ENCODE assay signal across 7 mouse cellular contexts in the genomic region with DNA sequence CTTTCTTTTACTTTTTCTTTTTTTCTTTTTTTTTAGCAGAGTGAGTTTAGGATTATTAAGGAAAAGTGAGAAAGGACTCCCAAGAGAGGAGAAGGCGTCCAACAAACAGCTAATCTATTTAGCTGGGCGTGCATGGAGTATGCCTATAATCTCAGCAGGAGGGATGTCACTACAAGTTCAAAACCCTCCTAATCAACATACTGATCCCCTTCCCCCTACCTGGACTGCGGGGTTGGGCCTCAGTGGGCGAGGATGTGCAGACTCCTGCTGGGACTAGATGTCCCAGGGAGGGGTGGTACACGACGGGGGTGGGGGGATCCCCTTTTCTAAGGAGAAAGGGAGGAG. TPM values are rescaled to one million over a fixed set of nuclear protein-coding genes. Genes with fewer than 3 reads are reported as not detected.
A peak's percentile ranks its signal among the peaks of the same experiment; 100 is the strongest.
DNase-seq lines count a peak whose midpoint lies in the region; ATAC-seq and TF ChIP-seq lines count a peak whose summit lies in the region.

No protein-coding gene starts in this region.

- TF ChIP-seq POLR2A in embryonic fibroblast, embryonic 13.5 days (IDR thresholded peaks at IDR 0.05; ENCODE audit: low read depth, low read length), result no peak

- 5% methylated on average over 6 of the region's 6 CpGs for WGBS in liver, embryonic 14.5 days (ENCODE audit: insufficient replicate concordance)

- H3K9me3 ChIP-seq in liver, embryonic 14.5 days (ENCODE audit: control insufficient read depth, low read length), result no peaks in the 10 kb centered on the region

- TF ChIP-seq EP300 in liver, embryonic 14.5 days (IDR thresholded peaks at IDR 0.05; ENCODE audit: low read depth), result no peak

- no peaks in the 10 kb centered on the region for H3K36me3 ChIP-seq in liver, embryonic 14.5 days (replicated peaks; ENCODE audit: control insufficient read depth, insufficient read depth, low read depth)

- peak overlapping the region; percentile 48 for H3K9ac ChIP-seq in liver, embryonic 14.5 days (replicated peaks)

- TF ChIP-seq CTCF in embryonic fibroblast, embryonic 13.5 days (IDR thresholded peaks at IDR 0.05; ENCODE audit: borderline replicate concordance, insufficient read depth, low read length), result no peak
- no peak for TF ChIP-seq CTCF in liver, embryonic 14.5 days (IDR thresholded peaks at IDR 0.05; ENCODE audit: low read depth)

- H3K27me3 ChIP-seq in liver, embryonic 14.5 days (ENCODE audit: control insufficient read depth, insufficient read depth, low read length), result peaks cover 15% of the 10 kb centered on the region

- peak overlapping the region; percentile 51; the same call in 1 of the 2 replicates for H3K27ac ChIP-seq in embryonic fibroblast, embryonic 13.5 days (ENCODE audit: insufficient read depth, low read length)
- H3K27ac ChIP-seq in liver, embryonic 14.5 days, result no peak overlapping the region

- ATAC-seq in liver, embryonic 14.5 days (ENCODE audit: insufficient read depth), result no peak
- ATAC-seq in megakaryocyte-erythroid progenitor cell, adult 5-6 weeks (replicated peaks; ENCODE audit: low FRiP score, low TSS enrichment, poor library complexity, severe bottlenecking), result no peak

- H3K4me1 ChIP-seq in embryonic fibroblast, embryonic 13.5 days (ENCODE audit: control insufficient read depth, insufficient read depth, low read length), result no peaks in the 10 kb centered on the region
- peaks cover 9 to 18% of the 10 kb centered on the region in 2 experiments for H3K4me1 ChIP-seq in liver, embryonic 14.5 days (replicated peaks; ENCODE audit: control insufficient read depth in 2 of 2, insufficient read depth in 2 of 2, low read length in 1 of 2)

- DNase-seq in 3134 (ENCODE audit: extremely low read depth, insufficient read length, low spot score), result peak; percentile 74
- DNase-seq in 416B (ENCODE audit: low read depth), result peak; percentile 59
- no peak for DNase-seq in liver, embryonic 14.5 days (ENCODE audit: low read depth in 3 of 3, low spot score in 3 of 3)
- DNase-seq in adrenal gland, adult 8-10 months, result no peak
- DNase-seq in cerebellum, adult 9-10 months, result no peak

- peak overlapping the region; percentile 36 for H3K4me3 ChIP-seq in embryonic fibroblast, embryonic 13.5 days (ENCODE audit: insufficient read depth, low read length)
- peak overlapping the region; percentile 55 to 59 for H3K4me3 ChIP-seq in liver, embryonic 14.5 days (ENCODE audit: insufficient read depth in 1 of 2, low read depth in 2 of 2, low read length in 2 of 2)

- H3K4me2 ChIP-seq in liver, embryonic 14.5 days (ENCODE audit: low read depth), result peak overlapping the region; percentile 83

RNA-seq across cellular contexts. Expression of a gene that starts 0.3 kb away (rescaled TPM):
- 40.5 and 61.2 TPM in 2 replicates for polyA plus RNA-seq in embryonic fibroblast, embryonic 13.5 days (2011; ENCODE audit: insufficient read length, low read depth, missing spikeins)
- polyA plus RNA-seq in liver, embryonic 14.5 days (2012; rRNA removed), result 9.6 and 12.4 TPM in 2 replicates
- 1.6 and 2.8 TPM in 2 replicates for polyA plus RNA-seq in liver, embryonic 14.5 days (2014; fragmentation: Nextera tagmentation; extraction: Ambion mirVana)
- 1 to 10 TPM; 2.9 to 3.5 (median 3.3) TPM for total RNA-seq in adrenal gland, adult 8-10 months (2022)
- 10.6 and 12.0 TPM in 2 replicates for total RNA-seq in megakaryocyte-erythroid progenitor cell, adult 5-6 weeks (2014; fragmentation: Nextera tagmentation)
- total RNA-seq in megakaryocyte-erythroid progenitor cell, adult 5-6 weeks (2017), result 6.7 and 9.1 TPM in 2 replicates

RNA-seq across cellular contexts. Expression of a gene that starts 0.8 kb away (rescaled TPM):
- polyA plus RNA-seq in embryonic fibroblast, embryonic 13.5 days (2011; ENCODE audit: insufficient read length, low read depth, missing spikeins), result 16.0 and 19.1 TPM in 2 replicates
- polyA plus RNA-seq in liver, embryonic 14.5 days (2012; rRNA removed), result 0.09 and 0.23 TPM in 2 replicates
- 0.04 and 0.13 TPM in 2 replicates for polyA plus RNA-seq in liver, embryonic 14.5 days (2014; fragmentation: Nextera tagmentation; extraction: Ambion mirVana)
- total RNA-seq in adrenal gland, adult 8-10 months (2022), result 10 to 100 TPM; 10.1 to 14.9 (median 10.9) TPM
- 0.84 TPM in 1 of 2 replicates, not detected in the other for total RNA-seq in megakaryocyte-erythroid progenitor cell, adult 5-6 weeks (2014; fragmentation: Nextera tagmentation)
- total RNA-seq in megakaryocyte-erythroid progenitor cell, adult 5-6 weeks (2017), result 0.75 and 0.80 TPM in 2 replicates

RNA-seq across cellular contexts. Expression of a gene that starts 9.6 kb away (rescaled TPM):
- polyA plus RNA-seq in embryonic fibroblast, embryonic 13.5 days (2011; ENCODE audit: insufficient read length, low read depth, missing spikeins), result 27.2 and 40.7 TPM in 2 replicates
- 8.2 and 9.2 TPM in 2 replicates for polyA plus RNA-seq in liver, embryonic 14.5 days (2012; rRNA removed)
- 1.0 and 1.3 TPM in 2 replicates for polyA plus RNA-seq in liver, embryonic 14.5 days (2014; fragmentation: Nextera tagmentation; extraction: Ambion mirVana)
- total RNA-seq in adrenal gland, adult 8-10 months (2022), result 10 to 100 TPM; 35.5 to 69.9 (median 49.8) TPM
- 16.0 and 19.8 TPM in 2 replicates for total RNA-seq in megakaryocyte-erythroid progenitor cell, adult 5-6 weeks (2014; fragmentation: Nextera tagmentation)
- 18.6 and 64.6 TPM in 2 replicates for total RNA-seq in megakaryocyte-erythroid progenitor cell, adult 5-6 weeks (2017)

RNA-seq across cellular contexts. Expression of a gene that starts 26.6 kb away (rescaled TPM):
- 1,745 and 1,759 TPM in 2 replicates for polyA plus RNA-seq in embryonic fibroblast, embryonic 13.5 days (2011; ENCODE audit: insufficient read length, low read depth, missing spikeins)
- polyA plus RNA-seq in liver, embryonic 14.5 days (2012; rRNA removed), result 1,100 and 1,184 TPM in 2 replicates
- polyA plus RNA-seq in liver, embryonic 14.5 days (2014; fragmentation: Nextera tagmentation; extraction: Ambion mirVana), result 669 and 674 TPM in 2 replicates
- 100 to 1,000 TPM; 568 to 660 (median 629) TPM for total RNA-seq in adrenal gland, adult 8-10 months (2022)
- 2,653 and 3,048 TPM in 2 replicates for total RNA-seq in megakaryocyte-erythroid progenitor cell, adult 5-6 weeks (2014; fragmentation: Nextera tagmentation)
- 1,625 and 1,902 TPM in 2 replicates for total RNA-seq in megakaryocyte-erythroid progenitor cell, adult 5-6 weeks (2017)

RNA-seq across cellular contexts. Expression of a gene that starts 44.8 kb away (rescaled TPM):
- 36.5 and 61.8 TPM in 2 replicates for polyA plus RNA-seq in embryonic fibroblast, embryonic 13.5 days (2011; ENCODE audit: insufficient read length, low read depth, missing spikeins)
- 7.6 and 10.4 TPM in 2 replicates for polyA plus RNA-seq in liver, embryonic 14.5 days (2012; rRNA removed)
- 15.1 and 16.6 TPM in 2 replicates for polyA plus RNA-seq in liver, embryonic 14.5 days (2014; fragmentation: Nextera tagmentation; extraction: Ambion mirVana)
- total RNA-seq in adrenal gland, adult 8-10 months (2022), result 10 to 100 TPM; 21.0 to 26.7 (median 25.2) TPM
- 37.4 and 43.3 TPM in 2 replicates for total RNA-seq in megakaryocyte-erythroid progenitor cell, adult 5-6 weeks (2014; fragmentation: Nextera tagmentation)
- 53.9 and 61.5 TPM in 2 replicates for total RNA-seq in megakaryocyte-erythroid progenitor cell, adult 5-6 weeks (2017)

Comparison
In these comparisons a context has a peak if more than half of its experiments do, and no peak if none do; other contexts are left out.
1. DNase-seq: peak in 3134 (single experiment) and 416B (single experiment); none in liver, embryonic 14.5 days (0 of 3), adrenal gland, adult 8-10 months (single experiment) and cerebellum, adult 9-10 months (single experiment).
2. RNA of a gene that starts 0.8 kb away (total RNA-seq): 10.1 to 14.9 TPM in adrenal gland, adult 8-10 months; 0.75 to 0.84 TPM in megakaryocyte-erythroid progenitor cell, adult 5-6 weeks; every median in the first group is over 4 times any median in the second.